Mouse (Mus musculus) liver, embryonic 12.5 days (tissue): ENCODE measurements around the gene Tlr9. TPM values are rescaled to one million over a fixed set of nuclear protein-coding genes. Genes with fewer than 3 reads are reported as not detected.

Experiments
- ATAC-seq: fragments of 200-750 bp; cut with Nextera tagmentation; 2 replicates; pipeline ENCODE4 v1.8.0; 2017; ENCODE audit warnings: moderate number of reproducible peaks, mild to moderate bottlenecking, moderate library complexity
- H3K27ac ChIP-seq: fragments of 300-500 bp; sonication (generic); 2 replicates; pipeline ENCODE4 v1.5.1; 2016; ENCODE audit warnings: mild to moderate bottlenecking
- H3K27me3 ChIP-seq: fragments of 300-500 bp; sonication (generic); replicated peaks from 2 replicates; pipeline ENCODE4 v1.6.1; 2016; ENCODE audit warnings: mild to moderate bottlenecking, moderate library complexity
- H3K36me3 ChIP-seq: fragments of 300-500 bp; sonication (generic); 2 replicates; pipeline ENCODE4 v1.6.1; 2016; ENCODE audit warnings: mild to moderate bottlenecking, moderate library complexity
- H3K4me1 ChIP-seq: fragments of 300-500 bp; sonication (generic); 2 replicates; pipeline ENCODE4 v1.6.1; 2016
- H3K4me2 ChIP-seq: fragments of 300-500 bp; sonication (generic); 2 replicates; pipeline ENCODE4 v1.6.1; 2016; ENCODE audit warnings: mild to moderate bottlenecking, moderate library complexity
- H3K4me3 ChIP-seq: fragments of 300-500 bp; sonication (generic); 2 replicates; pipeline ENCODE4 v1.5.1; 2016; ENCODE audit warnings: mild to moderate bottlenecking, moderate library complexity
- H3K9ac ChIP-seq: fragments of 300-500 bp; sonication (generic); 2 replicates; pipeline ENCODE4 v1.6.1; 2016; ENCODE audit warnings: mild to moderate bottlenecking, moderate library complexity
- H3K9me3 ChIP-seq: fragments of 300-500 bp; sonication (generic); replicated peaks from 2 replicates; pipeline ENCODE4 v1.6.1; 2016; ENCODE audit warnings: mild to moderate bottlenecking, moderate library complexity
- WGBS: fragments of 180-500 bp; shearing (Covaris S2); methylation state at CpG from one replicate; pipeline ENCODE4 v1.1.7; 2016; ENCODE audit not compliant: insufficient replicate concordance; 5-methylcytosine and 5-hydroxymethylcytosine counted together
- polyA plus RNA-seq: library from polyadenylated mRNA; unstranded; fragments of >200 nt; fragmentation: Nextera tagmentation; extraction: Ambion mirVana; gene quantifications from 2 replicates; pipeline ENCODE4 v1.2.1, GENCODE M21; 2016

The Tlr9 gene
- polyA plus RNA-seq, 1 experiment from 2014 or later, result 0.06 TPM

- H3K4me2 ChIP-seq, result no peak overlapping the region
- WGBS, result 82% methylated on average over 8 of the region's 8 CpGs
- H3K36me3 ChIP-seq, result peaks cover 74% of the 10 kb centered on the region
- H3K9me3 ChIP-seq, result no peaks in the 10 kb centered on the region
- no peaks in the 10 kb centered on the region for H3K27me3 ChIP-seq
- H3K27ac ChIP-seq, result no peak overlapping the region
- no peak overlapping the region for H3K9ac ChIP-seq
- ATAC-seq, result no peak
- H3K4me3 ChIP-seq, result no peak overlapping the region
- H3K4me1 ChIP-seq, result peaks cover 16% of the 10 kb centered on the region
Observed at GRCm38 (mm10) chr9:106193930-106194807, 28.2 kb upstream of the Tlr9 start.

GRCm38 (mm10) chr9:106195693-106196092 is 26.7 kb upstream of the Tlr9 start:
- WGBS, result 82% methylated on average over 8 of the region's 8 CpGs
- H3K4me1 ChIP-seq, result peaks cover 28% of the 10 kb centered on the region
- H3K27ac ChIP-seq, result no peak overlapping the region
- H3K4me2 ChIP-seq, result no peak overlapping the region
- no peak overlapping the region for H3K9ac ChIP-seq
- no peak overlapping the region for H3K4me3 ChIP-seq
- H3K27me3 ChIP-seq, result no peaks in the 10 kb centered on the region
- H3K9me3 ChIP-seq, result no peaks in the 10 kb centered on the region
- ATAC-seq, result no peak
- peaks cover 59% of the 10 kb centered on the region for H3K36me3 ChIP-seq

DNA sequence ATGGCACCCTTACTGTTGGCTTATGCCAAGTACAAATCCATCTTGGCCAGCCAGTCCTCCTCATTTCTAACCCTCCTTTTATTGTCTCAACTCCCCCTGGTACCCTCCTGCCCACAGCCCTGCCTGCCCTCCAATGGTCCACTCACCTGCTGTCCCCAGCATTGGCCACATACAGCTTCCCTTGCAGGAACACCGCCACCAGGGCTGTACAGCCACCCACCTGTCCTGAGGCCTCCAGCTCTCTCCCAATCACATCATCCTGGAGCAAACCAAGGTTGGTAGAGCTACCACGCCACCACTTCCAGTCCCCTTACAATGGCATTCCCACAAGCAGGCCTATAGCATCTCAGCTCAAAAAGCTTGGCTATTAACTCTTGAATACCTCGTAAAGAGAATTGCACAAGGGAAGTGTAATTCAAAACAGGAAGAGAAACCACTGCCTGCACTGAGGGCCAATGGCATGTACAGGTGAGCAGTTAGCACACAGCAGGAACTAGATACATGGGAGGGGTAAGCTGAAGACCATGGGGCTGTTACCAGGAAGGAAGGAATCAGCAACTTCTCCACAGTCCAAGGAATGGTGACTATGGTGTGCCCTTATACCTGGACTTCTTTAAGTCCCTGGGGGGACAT is 25.2 kb upstream of the Tlr9 start:
- no peak for ATAC-seq
- Histone ChIP-seq H3K4me3 (no peak overlapping the region), H3K4me2 (no peak overlapping the region), H3K36me3 (peaks cover 44% of the 10 kb centered on the region), H3K27ac (no peak overlapping the region), H3K9ac (no peak overlapping the region), H3K9me3 (no peaks in the 10 kb centered on the region), H3K27me3 (no peaks in the 10 kb centered on the region), H3K4me1 (peaks cover 32% of the 10 kb centered on the region)
- WGBS, result 73% methylated on average over 3 of the region's 3 CpGs

- no peaks in the 10 kb centered on the region for H3K9me3 ChIP-seq
- peaks cover 35% of the 10 kb centered on the region for H3K4me1 ChIP-seq
- H3K9ac ChIP-seq, result no peak overlapping the region
- peak overlapping the region; percentile 90; the same call in 1 of the 2 replicates for H3K4me2 ChIP-seq
- peaks cover 38% of the 10 kb centered on the region for H3K36me3 ChIP-seq
- H3K27ac ChIP-seq, result no peak overlapping the region
- WGBS, result 80% methylated on average over 9 of the region's 9 CpGs
- H3K4me3 ChIP-seq, result no peak overlapping the region
- no peaks in the 10 kb centered on the region for H3K27me3 ChIP-seq
- ATAC-seq, result no peak
Observed at GRCm38 (mm10) chr9:106197732-106198131, 24.7 kb upstream of the Tlr9 start.

- Histone ChIP-seq H3K9me3 (no peaks in the 10 kb centered on the region), H3K27me3 (no peaks in the 10 kb centered on the region), H3K4me1 (peaks cover 46% of the 10 kb centered on the region), H3K4me3 (peak overlapping the region; percentile 74), H3K4me2 (peak overlapping the region; percentile 90), H3K36me3 (peaks cover 31% of the 10 kb centered on the region), H3K9ac (peak overlapping the region; percentile 83), H3K27ac (peak overlapping the region; percentile 61)
- under 1% methylated on average over 49 of the region's 51 CpGs for WGBS
- ATAC-seq, result peak; percentile 68
Observed at GRCm38 (mm10) chr9:106198962-106199458, 23.4 kb upstream of the Tlr9 start.

- Histone ChIP-seq H3K4me2 (peak within 1 kb of the TSS; percentile 90), H3K4me3 (peak within 1 kb of the TSS; percentile 74), H3K27ac (peak within 1 kb of the TSS; percentile 61), H3K36me3 (peaks cover 25% of the 10 kb centered on the region), H3K9me3 (no peaks in the 10 kb centered on the region), H3K9ac (peak within 1 kb of the TSS; percentile 83), H3K27me3 (no peaks in the 10 kb centered on the region), H3K4me1 (peaks cover 53% of the 10 kb centered on the region)
- peak; percentile 16; the same call in 1 of the 2 replicates for ATAC-seq
- 32% methylated on average over 18 of the region's 18 CpGs for WGBS
Observed at GRCm38 (mm10) chr9:106199535-106200272, 22.7 kb upstream of the Tlr9 start, which contains the start of gene Ppm1m. Ppm1m (minus strand) TSS chr9:106199746.

DNA sequence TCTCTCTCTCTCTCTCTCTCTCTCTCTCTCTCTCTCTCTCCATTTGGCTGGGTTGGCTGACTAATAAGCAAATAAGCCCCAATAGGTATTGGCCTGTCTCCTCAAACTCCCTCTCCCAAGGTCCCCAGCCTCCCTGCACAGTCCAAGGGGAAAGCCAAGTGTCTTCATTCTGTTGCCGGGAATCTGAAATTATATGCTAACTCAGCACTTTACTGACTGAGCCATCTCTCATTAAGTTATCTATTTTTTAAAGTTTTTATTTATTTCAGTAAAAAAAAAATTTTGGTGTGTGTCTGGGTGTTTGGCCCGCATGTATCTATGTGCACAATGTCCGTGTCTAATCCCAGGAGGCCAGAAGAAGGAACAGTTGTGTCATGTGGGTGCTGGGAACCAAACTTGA is 20.5 kb upstream of the Tlr9 start:
- Histone ChIP-seq H3K4me1 (peaks cover 71% of the 10 kb centered on the region), H3K4me3 (peak overlapping the region; percentile 66; the same call in 1 of the 2 replicates), H3K9me3 (no peaks in the 10 kb centered on the region), H3K27ac (no peak overlapping the region), H3K27me3 (no peaks in the 10 kb centered on the region), H3K4me2 (peak overlapping the region; percentile 92), H3K36me3 (0 out of 2 replicates have a peak, but pooled peaks cover 4% of the 10 kb centered on the region), H3K9ac (no peak overlapping the region)
- ATAC-seq, result no peak
- WGBS, result 75% methylated on average over 3 of the region's 3 CpGs

DNA sequence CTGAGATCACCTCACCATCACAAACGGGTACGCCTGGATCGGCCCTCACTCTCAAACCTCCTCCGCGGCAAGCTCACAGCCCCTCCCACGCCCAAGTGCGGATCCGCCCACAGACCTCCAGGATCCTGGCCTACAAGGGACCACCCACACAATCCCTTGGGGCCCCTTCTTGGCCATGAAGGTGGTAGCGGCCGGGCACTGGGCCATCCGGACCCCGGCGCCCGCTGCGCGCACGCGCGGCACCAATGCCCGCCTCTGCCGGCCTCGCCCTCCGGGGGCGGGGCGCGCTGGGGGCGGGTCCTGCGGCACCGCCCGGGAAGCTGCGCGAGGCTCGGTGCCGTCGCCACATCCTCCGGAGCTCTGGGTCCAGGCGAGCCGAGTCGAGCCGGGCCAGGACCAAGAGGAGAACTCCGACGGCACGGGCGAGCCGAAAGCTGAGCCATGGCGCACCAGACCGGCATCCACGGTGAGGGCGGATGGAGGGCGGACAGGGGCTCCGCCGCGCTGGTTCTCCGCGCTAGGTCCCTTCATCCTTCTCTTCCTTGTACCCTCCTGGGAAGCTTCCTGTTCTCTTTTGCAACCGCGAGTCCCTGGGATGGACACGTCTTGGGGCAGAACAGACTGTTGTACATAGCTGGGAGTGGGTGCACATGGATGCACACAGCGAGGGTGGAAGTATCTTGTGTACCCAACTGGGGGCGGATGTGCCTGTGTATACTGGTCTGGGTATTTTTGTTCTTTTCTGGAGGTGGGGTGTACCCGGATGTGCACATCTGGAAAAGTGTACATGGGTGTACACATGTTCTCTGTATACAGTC is 19.4 kb upstream of the Tlr9 start, which contains the start of gene Twf2:
TSS of gene Twf2 (plus strand) at position 290 of the 818 bp plus-strand sequence.
- peak; percentile 87 for ATAC-seq
- Histone ChIP-seq H3K36me3 (peaks cover 3% of the 10 kb centered on the region; the same call in 1 of the 2 replicates), H3K9me3 (no peaks in the 10 kb centered on the region), H3K4me3 (peak within 1 kb of the TSS; percentile 66), H3K27me3 (no peaks in the 10 kb centered on the region), H3K9ac (peak within 1 kb of the TSS; percentile 65), H3K4me1 (peaks cover 66% of the 10 kb centered on the region), H3K27ac (peak within 1 kb of the TSS; percentile 63), H3K4me2 (peak within 1 kb of the TSS; percentile 92)
- WGBS, result 3% methylated on average over 61 of the region's 61 CpGs

DNA sequence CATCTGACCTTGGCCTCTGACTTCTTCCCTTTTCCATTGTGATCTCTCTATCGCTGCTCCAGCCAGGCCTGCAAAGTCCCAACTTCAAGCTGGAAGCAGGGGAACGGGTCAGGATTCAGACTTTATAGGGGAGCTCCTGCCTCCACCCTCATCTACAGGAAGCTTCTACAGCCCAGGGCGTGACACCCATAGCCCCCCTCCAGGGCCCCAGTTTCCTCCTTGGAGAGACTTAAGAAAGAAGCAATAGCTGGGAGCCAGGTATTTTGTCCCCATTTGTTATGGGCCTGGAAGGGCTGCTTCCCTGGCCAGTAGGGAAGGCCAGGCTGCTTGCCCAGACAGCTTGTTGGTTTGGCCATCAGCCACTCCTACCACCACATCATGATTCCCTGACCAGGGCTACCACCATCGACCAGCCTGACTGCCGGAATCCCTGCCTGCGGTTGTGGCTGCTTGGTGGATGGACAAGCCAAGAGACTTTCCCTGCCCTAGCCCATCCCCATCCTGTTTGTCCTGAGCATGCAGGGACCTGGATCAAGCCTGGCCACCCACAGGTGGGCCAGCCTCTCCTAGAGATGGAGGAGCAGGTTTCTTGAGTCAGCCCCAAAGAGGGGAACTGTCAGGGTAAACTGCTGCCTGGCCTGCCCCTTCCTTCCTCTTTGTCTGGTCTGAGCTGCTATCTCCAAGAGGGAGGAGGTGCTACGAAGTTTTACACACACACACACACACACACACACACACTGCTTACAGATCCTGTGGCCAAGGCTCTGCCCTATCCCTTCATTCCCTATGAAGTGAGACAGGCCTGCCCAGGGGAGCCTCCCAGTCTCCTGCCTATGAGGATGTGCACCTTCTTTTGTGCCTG is 18.2 kb upstream of the Tlr9 start:
- H3K4me1 ChIP-seq, result peaks cover 54% of the 10 kb centered on the region
- no peaks in the 10 kb centered on the region for H3K9me3 ChIP-seq
- peak overlapping the region; percentile 92 for H3K4me2 ChIP-seq
- H3K27me3 ChIP-seq, result no peaks in the 10 kb centered on the region
- peak overlapping the region; percentile 49 for H3K9ac ChIP-seq
- no peak for ATAC-seq
- H3K4me3 ChIP-seq, result peak overlapping the region; percentile 66
- H3K27ac ChIP-seq, result peak overlapping the region; percentile 63
- peaks cover 7% of the 10 kb centered on the region for H3K36me3 ChIP-seq
- 32% methylated on average over 7 of the region's 7 CpGs for WGBS

GRCm38 (mm10) chr9:106205713-106206290 is 16.6 kb upstream of the Tlr9 start:
- Histone ChIP-seq H3K9me3 (no peaks in the 10 kb centered on the region), H3K4me1 (peaks cover 43% of the 10 kb centered on the region), H3K27ac (no peak overlapping the region), H3K36me3 (peaks cover 7% of the 10 kb centered on the region), H3K4me3 (no peak overlapping the region), H3K9ac (no peak overlapping the region), H3K27me3 (no peaks in the 10 kb centered on the region), H3K4me2 (0 out of 2 replicates have a peak overlapping the region, but pooled peaks have one; percentile 2)
- WGBS, result 67% methylated on average over 7 of the region's 7 CpGs
- ATAC-seq, result no peak
